Mouse (Mus musculus): ENCODE data around the gene Nhlh1.

The Nhlh1 gene

DNA sequence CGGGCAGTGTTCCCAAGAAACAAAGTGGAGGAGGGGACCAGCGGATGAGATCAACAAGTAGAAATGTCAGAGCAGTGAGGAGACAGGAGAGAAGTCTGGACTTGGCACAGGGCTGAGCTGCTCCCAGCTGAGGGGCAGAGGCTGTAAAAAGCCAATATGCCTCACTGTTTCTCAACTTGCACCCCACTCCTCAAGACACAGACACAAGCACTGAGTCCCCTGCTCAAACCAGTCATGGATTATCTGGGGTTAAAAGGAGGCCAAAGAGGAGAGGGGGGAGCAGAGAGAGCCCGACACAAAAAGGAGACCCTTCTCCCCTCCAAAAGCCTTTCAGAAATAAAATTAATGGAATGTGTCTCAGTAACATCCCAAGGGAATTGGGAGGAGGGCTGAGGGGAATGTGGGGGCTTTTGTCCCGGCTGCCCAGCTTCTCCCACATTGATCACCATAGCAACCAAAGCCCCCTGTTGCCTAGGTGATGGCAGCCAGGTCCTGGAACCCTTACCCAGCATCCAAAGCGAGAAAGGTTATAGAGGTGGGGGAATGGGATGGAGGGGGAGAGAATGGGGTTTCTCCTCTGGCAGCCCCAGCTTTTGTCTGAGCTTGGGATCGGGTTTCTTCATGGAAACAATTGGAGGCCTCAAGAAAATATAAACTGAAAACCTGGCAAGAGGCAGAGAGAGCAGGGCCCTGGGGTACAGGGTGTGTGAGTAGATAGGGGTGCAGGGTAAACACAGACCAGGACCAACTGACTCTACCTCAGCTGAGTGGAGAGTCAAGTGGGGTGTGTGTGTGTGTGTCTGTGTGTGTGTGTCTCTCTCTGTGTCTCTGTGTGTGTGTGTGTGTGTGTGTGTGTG lies 40.5 kb downstream of the Nhlh1 start:
- DNase-seq (ENCODE audit: low spot score in 2 of 2) = no peak

DNA sequence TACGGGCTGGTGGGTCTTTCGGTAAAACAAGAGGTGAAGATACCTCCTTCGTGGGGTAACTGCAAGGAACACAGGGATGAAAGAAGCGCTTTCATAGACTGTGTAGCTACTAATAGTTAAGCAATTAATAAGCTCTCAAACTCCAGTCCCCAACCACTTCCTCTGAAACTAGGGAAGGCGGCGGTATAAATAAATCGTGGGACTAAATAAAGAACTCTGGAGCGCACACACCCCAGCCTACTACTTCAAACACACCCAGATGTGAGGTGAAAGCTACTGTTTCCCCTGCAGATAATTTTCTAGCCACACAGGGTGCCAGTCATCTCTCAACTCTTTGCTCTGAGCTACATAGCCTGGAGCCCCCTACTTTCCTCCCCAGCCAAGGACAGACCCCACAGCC lies 41.3 kb downstream of the Nhlh1 start:
- no peak for DNase-seq (ENCODE audit: low spot score in 2 of 2)

DNA sequence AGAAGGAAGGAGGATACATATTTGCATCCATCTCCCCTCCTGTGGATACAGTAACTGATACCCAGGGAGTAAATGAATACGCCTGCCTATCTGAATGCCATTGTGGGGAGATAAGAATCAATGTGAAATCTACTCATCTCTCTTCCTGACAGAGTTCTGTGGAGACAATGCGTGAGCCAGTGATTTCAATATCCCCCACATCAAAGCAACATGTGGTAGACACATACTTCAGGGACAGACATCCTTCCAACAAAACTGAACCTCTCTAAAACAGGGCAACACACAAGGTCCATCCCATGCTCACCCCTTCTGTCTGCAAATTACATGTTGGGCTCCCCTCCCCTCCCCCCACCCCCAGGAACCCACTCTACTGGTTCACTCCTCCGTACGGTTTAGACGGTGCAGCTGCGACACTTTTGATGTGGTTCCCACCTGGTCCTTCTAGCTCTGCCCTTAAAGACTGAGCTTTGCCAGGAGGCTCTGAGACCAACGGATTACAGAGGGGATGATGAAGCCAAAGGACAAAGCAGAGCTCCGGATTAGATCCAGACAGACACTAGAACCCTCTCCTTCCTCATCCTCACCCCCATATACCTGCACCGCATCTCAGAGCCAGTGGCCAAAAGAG lies 41.9 kb downstream of the Nhlh1 start:
- no peak for DNase-seq (ENCODE audit: low spot score in 2 of 2)

DNA sequence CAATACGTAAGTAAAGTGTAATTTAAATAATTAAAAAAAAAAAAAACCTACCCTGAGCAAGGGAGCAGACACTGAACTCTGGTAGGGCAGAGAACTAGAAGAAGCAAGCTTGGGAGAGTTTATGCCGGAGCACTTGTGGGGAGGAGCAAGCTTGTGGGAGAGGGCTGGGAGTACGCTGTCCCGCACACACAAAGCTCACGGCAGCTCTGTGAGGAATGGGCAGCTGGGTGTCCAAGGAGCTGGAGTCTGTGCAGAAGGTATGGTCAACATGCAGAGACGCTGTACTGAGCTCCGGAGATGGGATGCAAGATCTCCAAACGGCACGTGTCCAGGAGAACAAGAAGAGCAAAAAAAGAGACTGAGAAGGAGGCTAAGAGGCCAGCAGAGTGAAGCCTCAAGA lies 42.6 kb downstream of the Nhlh1 start:
- DNase-seq (ENCODE audit: low spot score in 2 of 2) = no peak

DNA sequence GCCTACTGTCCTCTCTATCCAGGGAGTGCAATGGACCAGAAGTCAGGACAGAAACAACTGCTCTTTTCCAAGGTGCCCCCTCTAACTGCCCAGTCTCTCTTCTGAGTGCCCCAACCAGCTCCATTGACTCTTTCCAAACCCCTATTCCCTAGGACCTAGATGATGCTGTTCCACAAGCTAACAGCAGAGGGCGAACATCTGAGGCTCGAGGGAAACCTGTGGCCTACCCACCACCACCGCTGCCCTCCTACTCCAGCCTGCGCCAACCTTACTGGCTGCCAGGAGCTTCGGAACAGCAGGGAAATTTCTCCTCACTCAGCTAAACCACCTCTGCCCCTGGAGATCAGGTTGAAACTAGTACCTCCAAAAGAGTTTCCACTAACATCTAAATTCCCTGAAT lies 45.3 kb downstream of the Nhlh1 start:
- DNase-seq (ENCODE audit: low spot score in 2 of 2) = peak in 1 of 2 experiments; percentile 30

DNA sequence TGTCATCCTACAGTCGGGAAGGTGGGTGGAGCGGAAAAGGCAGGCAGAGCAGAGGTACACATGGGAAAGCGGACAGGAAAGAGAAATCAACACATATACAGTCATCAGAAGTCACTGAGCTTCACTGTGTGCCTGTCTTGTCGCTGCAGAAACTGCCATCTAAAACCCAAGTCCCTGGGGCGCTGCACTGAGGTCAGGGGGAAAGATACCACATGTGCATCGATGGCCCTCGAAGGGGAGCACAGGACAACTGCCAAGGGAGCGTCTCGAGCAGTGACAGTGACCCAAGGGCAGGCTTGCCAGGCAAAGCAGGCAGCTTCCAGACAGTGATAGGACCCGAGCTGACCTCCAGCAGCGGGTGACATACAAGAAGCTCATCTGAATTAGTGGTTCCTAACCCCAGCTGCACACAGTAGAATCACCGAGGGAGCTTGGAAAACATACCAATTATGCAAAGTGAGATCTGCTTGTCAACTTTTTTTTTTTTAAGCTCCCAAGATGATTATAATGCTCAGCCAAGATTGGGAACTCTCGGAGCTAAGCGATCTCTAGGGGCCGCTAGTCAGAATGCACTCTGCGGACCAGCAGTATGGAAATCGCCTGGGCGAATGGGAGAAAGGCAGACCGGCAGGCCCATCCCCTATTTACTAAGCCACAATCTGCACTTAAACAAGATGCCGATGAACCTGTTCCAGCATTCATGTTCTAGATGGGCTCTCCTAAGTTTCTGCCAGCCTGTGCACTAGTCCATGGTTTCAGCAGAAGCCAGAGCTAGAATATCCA lies 47.1 kb downstream of the Nhlh1 start:
- no peak for DNase-seq (ENCODE audit: low spot score in 2 of 2)

DNA sequence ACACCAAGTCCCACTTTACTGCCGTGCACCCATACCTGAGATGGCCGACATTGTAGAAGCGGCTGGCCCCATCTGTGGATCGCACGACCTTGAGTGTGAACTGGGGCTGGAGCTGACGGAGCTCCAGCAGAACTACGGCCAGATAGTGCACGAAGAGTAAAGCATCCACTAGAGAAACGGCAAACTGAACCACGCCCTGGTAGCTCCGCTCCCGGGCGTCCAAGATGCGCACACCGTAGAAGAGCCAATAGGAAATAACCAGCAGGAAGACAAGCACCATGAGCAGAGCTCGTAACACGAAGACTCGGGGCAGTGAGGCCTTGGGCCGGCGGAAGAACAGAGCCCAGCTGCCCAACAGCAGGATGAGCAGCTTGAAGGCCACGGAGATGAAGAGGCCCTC lies 48.0 kb downstream of the Nhlh1 start:
- DNase-seq (ENCODE audit: low spot score in 2 of 2) = no peak

DNA sequence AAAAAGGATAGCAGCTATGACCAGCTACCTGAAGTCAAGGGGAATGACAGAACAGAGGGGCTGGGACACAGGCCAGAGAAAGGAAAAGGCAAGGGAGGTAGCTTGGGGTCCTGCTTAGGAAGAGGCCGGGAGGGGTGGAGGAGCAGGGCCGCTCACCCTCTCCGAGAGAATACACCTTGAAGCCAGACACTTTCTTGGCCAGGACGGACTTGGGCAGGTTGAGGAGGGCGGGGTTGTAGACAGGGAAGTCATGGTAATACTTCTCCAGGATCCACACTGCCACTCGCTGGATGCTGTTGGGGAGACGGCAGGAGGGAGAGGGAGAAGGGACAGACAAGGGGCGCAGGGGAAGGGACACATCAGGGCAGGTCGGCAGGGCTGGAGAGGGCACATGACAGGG lies 49.0 kb downstream of the Nhlh1 start:
- DNase-seq (ENCODE audit: low spot score in 2 of 2) = no peak

DNA sequence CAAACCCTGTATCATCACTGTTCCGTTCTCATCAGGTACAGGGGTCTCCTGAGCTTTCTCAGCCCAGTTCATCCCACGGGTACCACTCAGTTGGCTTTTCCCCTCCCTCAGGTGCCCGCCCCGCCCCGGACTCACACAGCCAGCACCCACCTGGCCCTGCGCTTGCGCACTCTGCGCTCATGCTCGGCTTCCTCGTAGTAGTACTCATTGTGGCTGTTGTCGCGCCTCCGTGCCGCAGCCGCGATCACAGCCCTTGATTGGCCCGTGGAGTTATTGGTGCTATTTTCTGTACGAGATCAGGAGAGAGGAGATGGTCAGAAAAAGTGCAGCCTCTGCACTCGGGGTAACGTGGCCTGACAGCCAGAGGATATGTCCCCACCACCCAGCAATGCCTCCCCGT lies 49.6 kb downstream of the Nhlh1 start:
- DNase-seq (ENCODE audit: low spot score in 2 of 2) = no peak
